Mouse (Mus musculus) hindbrain, embryonic 14.5 days (tissue): ENCODE data around the gene Arpp19. TPM values are rescaled to one million over a fixed set of nuclear protein-coding genes. Genes with fewer than 3 reads are reported as not detected.

ENCODE experiments used
- ATAC-seq: fragments of 200-750 bp; cut with Nextera tagmentation; 2 replicates; pipeline ENCODE4 v1.8.0; 2017; ENCODE audit warnings: moderate number of reproducible peaks, mild to moderate bottlenecking, moderate TSS enrichment, moderate library complexity; ENCODE audit not compliant: low FRiP score
- DNase-seq: peaks from one replicate; pipeline ENCODE4 v3.0.0-alpha.2; 2015; ENCODE audit warnings: low spot score
- H3K27ac ChIP-seq: fragments of 300-500 bp; sonication (generic); 2 replicates; pipeline ENCODE4 v1.5.1; 2014; ENCODE audit warnings: mild to moderate bottlenecking, moderate library complexity
- H3K27me3 ChIP-seq: fragments of 300-500 bp; sonication (generic); 2 replicates; pipeline ENCODE4 v1.6.1; 2014; ENCODE audit warnings: mild to moderate bottlenecking, low read length, mixed read lengths; ENCODE audit not compliant: control insufficient read depth, insufficient read depth
- H3K36me3 ChIP-seq: fragments of 300-500 bp; sonication (generic); replicated peaks from 2 replicates; pipeline ENCODE4 v1.6.1; 2014; ENCODE audit not compliant: control insufficient read depth, insufficient read depth
- H3K4me1 ChIP-seq: fragments of 300-500 bp; sonication (generic); replicated peaks from 2 replicates; pipeline ENCODE4 v1.6.1; 2014; ENCODE audit warnings: antibody characterized with exemption, low read length, mixed read lengths; ENCODE audit not compliant: control insufficient read depth, insufficient read depth
- H3K4me2 ChIP-seq: fragments of 300-500 bp; sonication (generic); replicated peaks from 2 replicates; pipeline ENCODE4 v1.6.1; 2014; ENCODE audit warnings: mild to moderate bottlenecking, moderate library complexity
- H3K4me3 ChIP-seq: fragments of 300-500 bp; sonication (generic); replicated peaks from 2 replicates; pipeline ENCODE4 v1.5.1; 2014; ENCODE audit warnings: mild to moderate bottlenecking, low read length
- H3K9ac ChIP-seq: fragments of 300-500 bp; sonication (generic); 2 replicates; pipeline ENCODE4 v1.6.1; 2014
- H3K9me3 ChIP-seq: fragments of 300-500 bp; sonication (generic); 2 replicates; pipeline ENCODE4 v1.6.1; 2016; ENCODE audit warnings: low read length; ENCODE audit not compliant: control insufficient read depth
- WGBS: fragments of 180-500 bp; shearing (Covaris S2); extraction: QIAGEN DNeasy Blood & Tissue Kit; methylation state at CpG from one replicate; pipeline ENCODE4 v1.1.7; 2014; 5-methylcytosine and 5-hydroxymethylcytosine counted together
- polyA plus RNA-seq: library from polyadenylated mRNA; unstranded; fragments of >200 nt; fragmentation: Nextera tagmentation; extraction: Ambion mirVana; gene quantifications from 2 replicates; pipeline ENCODE4 v1.2.1, GENCODE M21; 2014

The Arpp19 gene
- 229 and 231 TPM in 2 replicates for polyA plus RNA-seq

- 0 out of 2 replicates have a peak, but pooled peaks cover 5% of the 10 kb centered on the region for H3K36me3 ChIP-seq
- peak within 1 kb of the TSS; percentile 77 for H3K27ac ChIP-seq
- ATAC-seq (peak; percentile 97), DNase-seq (peak; percentile 85)
- peak within 1 kb of the TSS; percentile 94 for H3K4me3 ChIP-seq
- H3K9me3 ChIP-seq = no peaks in the 10 kb centered on the region
- H3K27me3 ChIP-seq = no peaks in the 10 kb centered on the region
- WGBS = under 1% methylated on average over 66 of the region's 73 CpGs
- H3K4me2 ChIP-seq = peak within 1 kb of the TSS; percentile 69
- peaks cover 6% of the 10 kb centered on the region for H3K4me1 ChIP-seq
- peak within 1 kb of the TSS; percentile 93 for H3K9ac ChIP-seq
These were observed at the start of gene Arpp19 for GRCm38 (mm10) chr9:75037451-75038356. Gene Arpp19, plus strand, starts transcription at chr9:75037614.

- ATAC-seq (no peak), DNase-seq (no peak)
- Histone ChIP-seq H3K4me3 (no peak overlapping the region), H3K9me3 (no peaks in the 10 kb centered on the region), H3K9ac (no peak overlapping the region), H3K27ac (no peak overlapping the region), H3K36me3 (0 out of 2 replicates have a peak, but pooled peaks cover 5% of the 10 kb centered on the region), H3K4me1 (no peaks in the 10 kb centered on the region), H3K27me3 (no peaks in the 10 kb centered on the region), H3K4me2 (no peak overlapping the region)
- 92% methylated on average over 7 of the region's 7 CpGs for WGBS
These were observed 48.4 kb upstream of the Arpp19 start for GRCm38 (mm10) chr9:74988893-74989460.

DNA sequence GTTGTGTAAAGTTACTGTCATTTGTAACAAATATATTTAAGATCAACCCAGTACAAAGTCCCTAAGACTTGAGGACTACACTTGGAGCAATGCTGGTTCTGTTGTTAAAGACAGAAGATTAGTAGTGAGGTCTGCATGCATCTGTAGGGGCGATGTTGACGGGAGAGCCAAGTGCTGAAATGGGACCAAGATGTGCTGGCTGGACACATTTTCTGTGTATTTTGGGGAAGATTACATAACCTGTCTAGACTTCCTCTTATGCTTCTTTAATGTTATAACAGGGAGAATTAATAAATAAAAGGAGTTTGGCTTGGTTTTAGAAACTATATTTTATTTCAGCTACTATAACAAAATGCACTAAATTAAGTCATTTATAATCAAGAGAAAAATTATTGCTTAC, 47.4 kb upstream of the Arpp19 start:
- Histone ChIP-seq H3K36me3 (0 out of 2 replicates have a peak, but pooled peaks cover 2% of the 10 kb centered on the region), H3K27ac (no peak overlapping the region), H3K4me3 (no peak overlapping the region), H3K4me1 (no peaks in the 10 kb centered on the region), H3K27me3 (no peaks in the 10 kb centered on the region), H3K9ac (no peak overlapping the region), H3K9me3 (no peaks in the 10 kb centered on the region), H3K4me2 (no peak overlapping the region)
- 94% methylated on average over 2 of the region's 2 CpGs for WGBS
- DNase-seq (no peak), ATAC-seq (no peak)

DNA sequence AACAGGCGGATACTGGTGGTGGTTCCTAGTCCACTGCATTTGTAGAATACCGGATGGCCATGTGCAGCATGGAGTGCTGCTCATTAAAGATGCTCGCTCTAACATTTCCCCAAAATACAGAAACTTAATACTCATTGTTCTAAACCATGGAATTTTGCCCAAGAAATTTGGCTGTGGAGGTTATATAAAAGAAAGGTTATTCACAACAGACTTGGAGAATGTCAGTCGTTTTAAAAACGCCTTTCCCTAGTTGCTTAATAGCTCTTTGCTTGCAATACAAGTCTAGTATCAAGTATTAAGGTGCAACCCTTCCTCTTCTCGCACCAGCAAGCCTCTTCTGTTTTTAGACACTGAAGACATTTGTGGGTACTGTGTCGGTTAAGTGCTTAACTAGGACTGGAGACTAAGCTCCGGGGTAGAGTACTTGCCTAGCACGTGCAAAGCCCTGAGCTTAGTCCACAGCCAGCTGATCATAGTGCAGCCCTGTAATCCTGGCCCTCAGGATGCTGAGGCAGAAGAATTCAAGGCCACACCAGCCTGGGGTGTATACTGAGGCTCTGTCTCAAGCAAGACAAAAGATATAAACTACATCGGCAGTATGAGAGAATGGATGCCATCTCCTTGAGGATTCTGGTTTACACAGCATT, 42.7 kb upstream of the Arpp19 start:
- H3K27me3 ChIP-seq = no peaks in the 10 kb centered on the region
- no peaks in the 10 kb centered on the region for H3K36me3 ChIP-seq
- no peak overlapping the region for H3K27ac ChIP-seq
- no peaks in the 10 kb centered on the region for H3K9me3 ChIP-seq
- 89% methylated on average over 10 of the region's 10 CpGs for WGBS
- H3K4me1 ChIP-seq = no peaks in the 10 kb centered on the region
- ATAC-seq = no peak
- no peak for DNase-seq
- H3K4me2 ChIP-seq = no peak overlapping the region
- no peak overlapping the region for H3K4me3 ChIP-seq
- no peak overlapping the region for H3K9ac ChIP-seq

GRCm38 (mm10) chr9:74996349-74996748, 41.1 kb upstream of the Arpp19 start:
- Histone ChIP-seq H3K9me3 (no peaks in the 10 kb centered on the region), H3K27ac (no peak overlapping the region), H3K4me3 (no peak overlapping the region)

GRCm38 (mm10) chr9:74997976-74998375, 39.4 kb upstream of the Arpp19 start:
- H3K4me3 ChIP-seq = no peak overlapping the region
- no peak overlapping the region for H3K9ac ChIP-seq
- H3K9me3 ChIP-seq = no peaks in the 10 kb centered on the region
- H3K4me1 ChIP-seq = no peaks in the 10 kb centered on the region
- no peak overlapping the region for H3K27ac ChIP-seq
- H3K27me3 ChIP-seq = no peaks in the 10 kb centered on the region
- H3K36me3 ChIP-seq = no peaks in the 10 kb centered on the region; the same call in 1 of the 2 replicates
- DNase-seq = no peak
- ATAC-seq = no peak
- no peak overlapping the region for H3K4me2 ChIP-seq

More at GRCm38 (mm10) chr9:74996349-74996748, 41.1 kb upstream of the Arpp19 start:
- Histone ChIP-seq H3K36me3 (no peaks in the 10 kb centered on the region; the same call in 1 of the 2 replicates), H3K4me2 (no peak overlapping the region), H3K4me1 (no peaks in the 10 kb centered on the region), H3K27me3 (no peaks in the 10 kb centered on the region), H3K9ac (no peak overlapping the region)
- ATAC-seq = no peak
- no peak for DNase-seq
- WGBS = 64% methylated on average over 2 of the region's 2 CpGs

GRCm38 (mm10) chr9:75001006-75001405, 36.4 kb upstream of the Arpp19 start:
- WGBS = 83% methylated on average over 6 of the region's 6 CpGs
- no peak overlapping the region for H3K4me3 ChIP-seq
- peaks cover 7% of the 10 kb centered on the region for H3K36me3 ChIP-seq
- no peaks in the 10 kb centered on the region for H3K9me3 ChIP-seq
- DNase-seq (no peak), ATAC-seq (no peak)
- H3K9ac ChIP-seq = no peak overlapping the region
- no peak overlapping the region for H3K27ac ChIP-seq
- H3K4me2 ChIP-seq = no peak overlapping the region
- no peaks in the 10 kb centered on the region for H3K4me1 ChIP-seq
- no peaks in the 10 kb centered on the region for H3K27me3 ChIP-seq

- H3K27ac ChIP-seq = no peak overlapping the region
- no peak for ATAC-seq
These were observed 35.7 kb upstream of the Arpp19 start for GRCm38 (mm10) chr9:75001611-75002204.

GRCm38 (mm10) chr9:75002262-75002661, 35.2 kb upstream of the Arpp19 start:
- H3K36me3 ChIP-seq = peaks cover 19% of the 10 kb centered on the region
- no peak overlapping the region for H3K9ac ChIP-seq
- H3K27ac ChIP-seq = no peak overlapping the region
- H3K9me3 ChIP-seq = no peaks in the 10 kb centered on the region
- DNase-seq (no peak), ATAC-seq (no peak)
- no peak overlapping the region for H3K4me2 ChIP-seq
- no peak overlapping the region for H3K4me3 ChIP-seq
- no peaks in the 10 kb centered on the region for H3K27me3 ChIP-seq
- WGBS = 72% methylated on average over 3 of the region's 3 CpGs
- no peaks in the 10 kb centered on the region for H3K4me1 ChIP-seq

More at GRCm38 (mm10) chr9:75001611-75002204, 35.7 kb upstream of the Arpp19 start:
- Histone ChIP-seq H3K27me3 (no peaks in the 10 kb centered on the region), H3K4me3 (no peak overlapping the region), H3K9me3 (no peaks in the 10 kb centered on the region), H3K36me3 (peaks cover 14% of the 10 kb centered on the region), H3K9ac (no peak overlapping the region), H3K4me2 (no peak overlapping the region), H3K4me1 (no peaks in the 10 kb centered on the region)
- DNase-seq = peak; percentile 29
- WGBS = 70% methylated on average over 5 of the region's 5 CpGs
